Mouse (Mus musculus) G1E (cell line): ENCODE data around the gene St6gal1.

Experiments used
- CTCF ChIP-seq: IDR thresholded peaks from 2 replicates; pipeline ENCODE4 v1.5.1; 2012; ENCODE audit warnings: low read depth, low read length, inconsistent platforms, mixed read lengths
- GATA1 ChIP-seq: IDR thresholded peaks from 2 replicates; pipeline ENCODE4 v1.6.1; 2012; ENCODE audit warnings: borderline replicate concordance, low read length, inconsistent platforms, mixed read lengths
- GATA2 ChIP-seq: IDR thresholded peaks from 2 replicates; pipeline ENCODE4 v1.6.1; 2012; ENCODE audit warnings: low read depth, low read length, inconsistent platforms, borderline replicate concordance
- POLR2AphosphoS5 ChIP-seq: IDR thresholded peaks from 2 replicates; pipeline ENCODE4 v1.6.1; 2012; ENCODE audit warnings: low read depth, low read length, inconsistent platforms; ENCODE audit not compliant: insufficient replicate concordance
- TAL1 ChIP-seq: conservative IDR thresholded peaks from 2 replicates; pipeline ENCODE4 v1.6.1; 2012; ENCODE audit warnings: low read depth, low read length, inconsistent platforms, mixed read lengths

GRCm38 (mm10) chr16:23308012-23308554 lies 83.5 kb downstream of the St6gal1 start:
- no peak for TF ChIP-seq CTCF
- TF ChIP-seq GATA1: no peak
- no peak for TF ChIP-seq POLR2AphosphoS5
- TF ChIP-seq TAL1: no peak
- TF ChIP-seq GATA2: no peak
